Mouse (Mus musculus) midbrain, embryonic 13.5 days (tissue): ENCODE results near the gene Dpp6. TPM values are rescaled to one million over a fixed set of nuclear protein-coding genes. Genes with fewer than 3 reads are reported as not detected.

Experiments used
- ATAC-seq: fragments of 200-750 bp; cut with Nextera tagmentation; 2 replicates; pipeline ENCODE4 v1.8.0; 2017; ENCODE audit warnings: mild to moderate bottlenecking, moderate TSS enrichment, moderate library complexity
- H3K27ac ChIP-seq: fragments of 300-500 bp; sonication (generic); 2 replicates; pipeline ENCODE4 v1.5.1; 2015; ENCODE audit warnings: inconsistent platforms, mild to moderate bottlenecking, moderate library complexity
- H3K27me3 ChIP-seq: fragments of 300-500 bp; sonication (generic); 2 replicates; pipeline ENCODE4 v1.6.1; 2015; ENCODE audit warnings: mild to moderate bottlenecking, inconsistent platforms
- H3K36me3 ChIP-seq: fragments of 300-500 bp; sonication (generic); 2 replicates; pipeline ENCODE4 v1.6.1; 2015; ENCODE audit warnings: mild to moderate bottlenecking, inconsistent platforms
- H3K4me1 ChIP-seq: fragments of 300-500 bp; sonication (generic); replicated peaks from 2 replicates; pipeline ENCODE4 v1.6.1; 2015; ENCODE audit warnings: inconsistent platforms
- H3K4me2 ChIP-seq: fragments of 300-500 bp; sonication (generic); replicated peaks from 2 replicates; pipeline ENCODE4 v1.6.1; 2015; ENCODE audit warnings: moderate library complexity, mild to moderate bottlenecking, inconsistent platforms
- H3K4me3 ChIP-seq: fragments of 300-500 bp; sonication (generic); replicated peaks from 2 replicates; pipeline ENCODE4 v1.5.1; 2015; ENCODE audit warnings: mild to moderate bottlenecking, inconsistent platforms
- H3K9ac ChIP-seq: fragments of 300-500 bp; sonication (generic); replicated peaks from 2 replicates; pipeline ENCODE4 v1.6.1; 2015; ENCODE audit warnings: mild to moderate bottlenecking, inconsistent platforms
- H3K9me3 ChIP-seq: fragments of 300-500 bp; sonication (generic); 2 replicates; pipeline ENCODE4 v1.6.1; 2016; ENCODE audit warnings: mild to moderate bottlenecking, inconsistent platforms
- WGBS: fragments of 180-500 bp; shearing (Covaris S2); methylation state at CpG from one replicate; pipeline ENCODE4 v1.1.7; 2015; 5-methylcytosine and 5-hydroxymethylcytosine counted together
- polyA plus RNA-seq: library from polyadenylated mRNA; unstranded; fragments of >200 nt; fragmentation: Nextera tagmentation; extraction: Ambion mirVana; gene quantifications from 2 replicates; pipeline ENCODE4 v1.2.1, GENCODE M21; 2015

The Dpp6 gene
- polyA plus RNA-seq, 1 experiment from 2014 or later: 46.4 TPM

DNA sequence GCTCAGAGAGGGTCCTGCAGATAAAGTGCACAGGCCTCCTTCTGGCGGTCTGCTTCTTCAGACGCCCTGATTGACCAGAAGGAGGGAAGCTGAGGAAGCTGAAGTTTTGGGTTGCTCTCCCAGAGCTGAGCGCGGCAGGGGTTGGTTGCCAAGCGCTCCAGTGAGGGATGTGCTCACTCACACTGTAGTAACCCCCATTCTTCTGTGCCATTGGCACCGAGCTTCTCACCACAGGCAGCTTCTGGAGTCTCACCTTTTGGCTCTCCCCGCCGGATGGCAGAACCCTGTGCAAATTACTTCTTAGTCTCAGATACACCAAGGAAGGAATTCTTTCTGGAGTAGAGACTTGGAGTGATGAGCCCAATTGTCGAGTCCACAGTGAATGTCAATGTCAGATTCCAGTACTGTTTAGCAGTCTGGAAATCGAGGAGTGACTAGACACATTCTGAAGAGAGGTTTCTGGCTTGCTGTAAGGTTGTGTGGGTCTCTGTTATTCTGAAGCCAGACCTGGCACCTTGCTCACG is 344.2 kb downstream of the Dpp6 start:
- WGBS: 68% methylated on average over 11 of the region's 11 CpGs
- no peak overlapping the region for H3K4me2 ChIP-seq

DNA sequence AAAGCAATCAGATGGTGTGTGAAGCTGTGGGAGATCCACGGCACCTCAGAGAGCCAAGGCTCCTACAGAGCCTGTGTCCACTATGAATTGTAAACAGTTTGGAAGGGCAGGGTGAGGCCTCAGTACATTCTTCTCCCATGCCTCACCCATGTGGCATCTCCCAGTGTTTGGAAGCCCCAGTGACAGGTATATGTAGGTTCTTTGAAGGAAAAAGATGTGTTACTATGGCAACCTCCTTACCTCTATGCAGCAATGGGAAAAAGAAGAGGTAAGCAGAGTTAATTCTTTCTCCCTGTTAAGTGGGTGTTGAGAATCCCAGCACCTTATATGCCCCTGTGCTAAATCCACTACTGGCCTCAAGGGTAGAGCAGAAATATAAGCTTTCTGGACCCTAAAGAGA is 351.5 kb downstream of the Dpp6 start:
- WGBS: 86% methylated on average over 1 of the region's 1 CpGs
- H3K36me3 ChIP-seq: no peaks in the 10 kb centered on the region
- H3K27ac ChIP-seq: no peak overlapping the region
- no peak overlapping the region for H3K9ac ChIP-seq
- H3K4me2 ChIP-seq: no peak overlapping the region
- H3K27me3 ChIP-seq: no peaks in the 10 kb centered on the region
- ATAC-seq: no peak
- no peaks in the 10 kb centered on the region for H3K9me3 ChIP-seq
- H3K4me1 ChIP-seq: no peaks in the 10 kb centered on the region; the same call in 1 of the 2 replicates
- H3K4me3 ChIP-seq: no peak overlapping the region

More for the DNA sequence above, 344.2 kb downstream of the Dpp6 start:
- no peak overlapping the region for H3K4me3 ChIP-seq
- no peak for ATAC-seq
- no peaks in the 10 kb centered on the region for H3K36me3 ChIP-seq
- H3K27ac ChIP-seq: no peak overlapping the region
- no peak overlapping the region for H3K9ac ChIP-seq
- no peaks in the 10 kb centered on the region for H3K27me3 ChIP-seq
- no peaks in the 10 kb centered on the region for H3K9me3 ChIP-seq
- peaks cover 13% of the 10 kb centered on the region for H3K4me1 ChIP-seq

DNA sequence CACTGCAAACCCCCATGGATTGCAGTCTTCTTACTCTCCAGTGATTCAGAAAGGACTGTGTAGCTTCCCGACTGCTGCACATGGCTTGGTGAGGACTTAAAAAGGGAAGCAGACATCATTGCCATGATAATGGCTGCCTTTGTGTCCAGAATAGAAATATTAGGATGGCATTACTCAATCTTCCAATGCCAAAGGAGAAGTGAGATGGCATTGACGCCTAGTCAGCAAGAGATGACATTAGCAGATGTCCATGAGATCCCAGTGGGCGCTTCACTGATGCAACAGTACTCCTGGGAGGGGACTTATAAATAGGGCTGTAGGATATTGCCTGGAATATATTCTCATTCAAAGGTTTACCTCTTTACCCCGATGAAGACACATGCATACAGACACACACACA is 368.0 kb downstream of the Dpp6 start:
- no peaks in the 10 kb centered on the region for H3K27me3 ChIP-seq
- H3K36me3 ChIP-seq: no peaks in the 10 kb centered on the region
- ATAC-seq: no peak
- H3K9ac ChIP-seq: no peak overlapping the region
- 84% methylated on average over 4 of the region's 4 CpGs for WGBS
- no peak overlapping the region for H3K27ac ChIP-seq
- H3K9me3 ChIP-seq: no peaks in the 10 kb centered on the region
- no peak overlapping the region for H3K4me3 ChIP-seq
- no peaks in the 10 kb centered on the region for H3K4me1 ChIP-seq
- no peak overlapping the region for H3K4me2 ChIP-seq

DNA sequence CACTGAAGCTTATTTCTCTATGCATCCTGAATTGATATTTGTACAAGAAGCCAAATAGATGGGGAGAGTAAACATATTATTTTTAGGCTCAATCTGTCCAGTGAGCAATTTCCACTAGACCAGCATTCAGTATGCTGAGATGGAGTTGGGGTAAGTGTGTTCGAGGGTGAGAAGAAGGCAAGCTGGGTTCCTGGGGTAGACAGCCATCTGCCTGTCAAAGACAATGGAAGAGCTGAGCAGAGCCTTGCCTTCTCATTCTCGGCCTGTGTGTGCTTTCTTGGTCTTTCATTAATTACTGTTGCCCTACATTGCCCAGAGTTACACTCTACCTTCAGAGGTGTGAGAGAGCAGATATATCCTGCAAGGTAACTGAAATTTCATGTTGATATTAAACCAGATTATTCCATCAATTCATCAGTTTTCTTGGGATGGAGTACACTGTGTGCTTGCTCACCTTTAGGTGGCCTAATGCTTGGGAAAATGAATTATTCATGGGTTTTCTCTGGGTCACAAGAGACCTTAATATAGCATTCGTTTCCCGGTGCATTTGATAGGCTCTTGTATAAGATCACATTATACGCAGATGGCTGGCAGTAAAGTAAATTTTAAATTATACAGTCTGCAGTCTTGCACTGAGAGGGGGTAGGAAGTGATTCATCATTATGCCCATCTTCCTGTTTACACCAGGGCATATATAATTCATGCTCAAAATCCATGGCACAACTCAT is 374.4 kb downstream of the Dpp6 start:
- Histone ChIP-seq H3K27ac (peak overlapping the region; percentile 47), H3K4me3 (no peak overlapping the region), H3K27me3 (no peaks in the 10 kb centered on the region), H3K4me1 (peaks cover 13% of the 10 kb centered on the region), H3K4me2 (no peak overlapping the region), H3K9ac (no peak overlapping the region), H3K9me3 (no peaks in the 10 kb centered on the region), H3K36me3 (no peaks in the 10 kb centered on the region)
- peak; percentile 81 for ATAC-seq
- 54% methylated on average over 5 of the region's 5 CpGs for WGBS

DNA sequence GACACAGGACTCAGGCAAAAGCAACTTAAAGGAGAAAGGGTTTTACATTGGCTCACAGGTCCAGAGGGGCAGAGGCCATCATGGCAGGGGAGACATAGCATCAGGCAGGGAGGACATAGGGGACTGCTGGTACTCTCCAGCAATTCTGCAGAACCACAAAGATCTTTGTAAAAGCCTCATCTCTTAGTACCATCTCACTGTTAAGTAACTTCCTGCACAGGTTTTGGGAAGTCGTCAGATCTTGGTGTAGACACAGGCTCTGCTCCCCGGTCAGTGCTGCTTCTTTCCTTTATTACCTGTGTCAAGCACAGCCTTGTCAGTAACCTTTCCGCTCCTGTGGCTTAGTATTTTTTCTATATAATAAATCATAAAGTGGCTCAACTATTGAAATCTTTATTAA is 377.2 kb downstream of the Dpp6 start:
- H3K4me2 ChIP-seq: no peak overlapping the region
- ATAC-seq: no peak

DNA sequence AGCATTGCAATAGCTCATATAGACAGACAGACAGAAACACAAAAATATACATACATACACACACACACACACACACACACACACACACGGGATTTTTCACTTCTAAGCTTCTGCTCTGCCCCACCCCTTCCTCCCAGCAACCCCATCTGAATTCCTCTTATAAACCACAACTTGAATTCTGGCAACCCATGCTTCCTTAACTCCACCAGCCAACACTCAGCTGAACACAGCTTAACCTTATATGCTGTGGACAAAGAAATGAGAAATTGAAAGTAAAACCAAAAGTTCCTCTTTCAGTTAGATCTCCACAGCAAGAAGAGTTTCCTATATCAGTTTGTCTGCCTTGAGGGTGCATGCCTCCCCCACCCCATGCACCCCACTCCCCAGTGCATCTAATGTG is 378.0 kb downstream of the Dpp6 start:
- Histone ChIP-seq H3K9me3 (no peaks in the 10 kb centered on the region), H3K4me3 (no peak overlapping the region), H3K9ac (no peak overlapping the region), H3K4me1 (peaks cover 13% of the 10 kb centered on the region), H3K27me3 (no peaks in the 10 kb centered on the region), H3K4me2 (no peak overlapping the region), H3K36me3 (no peaks in the 10 kb centered on the region), H3K27ac (no peak overlapping the region)
- ATAC-seq: no peak
- 61% methylated on average over 1 of the region's 1 CpGs for WGBS

More for the DNA sequence above, 377.2 kb downstream of the Dpp6 start:
- Histone ChIP-seq H3K9ac (no peak overlapping the region), H3K4me3 (no peak overlapping the region), H3K36me3 (no peaks in the 10 kb centered on the region), H3K9me3 (no peaks in the 10 kb centered on the region), H3K27ac (no peak overlapping the region), H3K4me1 (peaks cover 13% of the 10 kb centered on the region), H3K27me3 (no peaks in the 10 kb centered on the region)
- WGBS: 88% methylated on average over 3 of the region's 3 CpGs

DNA sequence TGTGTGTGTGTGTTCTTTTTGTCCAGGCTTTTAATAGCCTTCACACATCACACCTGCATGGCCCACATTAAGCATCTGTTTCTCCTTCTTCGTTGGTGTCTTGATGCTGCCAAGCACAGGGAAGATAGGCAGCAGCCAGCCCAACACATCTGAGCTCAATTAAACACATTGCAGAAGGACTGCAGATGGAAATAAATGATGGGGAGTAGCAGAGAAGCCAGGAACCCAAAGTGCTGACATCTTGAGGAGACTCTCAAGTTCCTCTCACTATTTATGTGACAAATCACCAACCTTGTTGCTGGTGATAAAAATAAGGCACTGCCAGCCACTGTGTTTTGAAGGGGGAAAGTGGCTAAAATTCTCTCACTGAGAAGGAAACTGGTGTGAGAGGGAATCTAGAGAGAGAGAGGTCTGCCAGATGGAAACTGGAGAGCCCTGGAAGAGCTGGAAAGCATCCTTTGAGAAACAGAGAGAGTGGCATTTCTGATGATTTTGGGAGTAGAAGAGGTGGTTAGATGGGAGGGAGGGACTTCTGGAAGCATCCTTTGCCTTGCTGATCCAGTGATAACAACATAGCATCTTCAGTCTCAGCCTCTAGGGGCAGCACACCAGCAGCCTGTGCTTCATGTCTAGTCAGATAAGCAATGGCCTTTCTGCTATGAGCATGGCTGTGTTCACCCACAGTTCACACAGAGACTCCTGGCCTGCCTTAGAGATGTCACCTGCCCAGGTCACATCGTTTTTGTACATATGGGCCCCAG is 383.8 kb downstream of the Dpp6 start:
- Histone ChIP-seq H3K9me3 (no peaks in the 10 kb centered on the region), H3K27me3 (no peaks in the 10 kb centered on the region), H3K36me3 (no peaks in the 10 kb centered on the region), H3K9ac (no peak overlapping the region), H3K4me3 (no peak overlapping the region), H3K27ac (no peak overlapping the region), H3K4me1 (no peaks in the 10 kb centered on the region), H3K4me2 (no peak overlapping the region)
- ATAC-seq: no peak
- 70% methylated on average over 2 of the region's 2 CpGs for WGBS

DNA sequence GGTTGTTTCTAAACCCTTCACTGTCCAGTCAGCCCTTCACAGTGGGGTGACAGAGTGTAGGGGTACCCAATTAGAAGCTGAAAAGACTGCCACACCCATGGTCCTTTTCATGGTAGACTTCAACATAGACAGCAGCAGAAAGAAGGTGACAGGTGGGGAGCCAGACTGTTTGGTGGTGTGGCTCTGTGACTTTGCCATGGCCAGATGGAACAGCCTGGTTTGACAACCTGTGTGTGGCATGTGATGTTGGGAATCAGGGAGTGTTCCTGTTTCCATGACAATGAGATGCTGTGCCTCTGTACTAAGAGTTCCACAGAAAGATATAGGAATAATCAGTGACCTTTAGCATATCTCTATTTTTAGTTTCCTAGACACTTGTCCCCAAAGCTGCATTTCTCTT is 386.1 kb downstream of the Dpp6 start:
- H3K9me3 ChIP-seq: no peaks in the 10 kb centered on the region
- H3K27me3 ChIP-seq: no peaks in the 10 kb centered on the region
- H3K27ac ChIP-seq: no peak overlapping the region
- no peak for ATAC-seq
- H3K4me2 ChIP-seq: no peak overlapping the region
- no peaks in the 10 kb centered on the region for H3K36me3 ChIP-seq
- no peak overlapping the region for H3K4me3 ChIP-seq
- no peaks in the 10 kb centered on the region for H3K4me1 ChIP-seq
- no peak overlapping the region for H3K9ac ChIP-seq

DNA sequence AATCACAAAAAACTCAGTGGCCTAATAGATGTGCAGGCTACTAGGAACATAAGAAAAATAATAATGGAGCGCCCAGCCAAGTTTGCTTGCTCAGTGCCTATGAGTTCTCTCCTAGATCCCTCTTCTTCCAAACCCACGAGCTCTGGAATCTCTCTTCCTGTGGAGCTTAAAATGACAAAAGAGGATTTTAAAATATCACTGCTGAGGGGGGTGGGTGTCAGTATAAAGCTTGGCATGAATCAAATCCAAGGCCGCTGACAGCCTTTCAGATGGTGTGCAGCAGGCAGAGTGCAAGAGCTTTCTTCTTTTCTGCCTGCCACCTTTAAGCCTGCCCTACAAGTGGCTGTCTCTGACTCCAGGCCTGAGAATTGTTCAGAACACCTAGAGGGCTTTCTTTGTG is 387.7 kb downstream of the Dpp6 start:
- Histone ChIP-seq H3K36me3 (no peaks in the 10 kb centered on the region), H3K27ac (no peak overlapping the region), H3K27me3 (no peaks in the 10 kb centered on the region), H3K4me1 (no peaks in the 10 kb centered on the region), H3K4me3 (no peak overlapping the region), H3K4me2 (no peak overlapping the region), H3K9me3 (no peaks in the 10 kb centered on the region), H3K9ac (no peak overlapping the region)
- ATAC-seq: no peak
- 59% methylated on average over 3 of the region's 3 CpGs for WGBS

DNA sequence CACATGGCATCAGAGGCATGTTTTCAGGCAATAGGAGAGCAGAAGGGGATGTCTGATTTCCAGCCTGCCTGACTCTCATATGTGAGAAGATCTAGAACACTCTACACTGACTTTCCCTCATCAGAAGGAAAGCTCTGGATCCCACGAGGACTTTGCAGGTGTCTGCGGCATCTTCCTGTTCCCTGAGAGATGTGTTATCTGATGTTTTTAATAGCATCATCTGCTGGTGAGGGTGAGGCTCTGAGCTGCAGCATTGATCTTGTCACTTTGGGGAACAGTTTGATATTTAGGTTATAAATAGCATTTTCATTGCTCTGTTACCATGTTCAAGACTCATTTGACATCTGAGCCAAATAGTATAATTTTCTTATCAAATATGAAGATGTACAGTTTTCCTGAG is 388.8 kb downstream of the Dpp6 start:
- H3K36me3 ChIP-seq: no peaks in the 10 kb centered on the region
- H3K9me3 ChIP-seq: no peaks in the 10 kb centered on the region
- no peak overlapping the region for H3K9ac ChIP-seq
- no peak for ATAC-seq
- 89% methylated on average over 2 of the region's 2 CpGs for WGBS
- H3K4me1 ChIP-seq: no peaks in the 10 kb centered on the region
- no peaks in the 10 kb centered on the region for H3K27me3 ChIP-seq
- H3K27ac ChIP-seq: no peak overlapping the region
- H3K4me3 ChIP-seq: no peak overlapping the region
- no peak overlapping the region for H3K4me2 ChIP-seq

DNA sequence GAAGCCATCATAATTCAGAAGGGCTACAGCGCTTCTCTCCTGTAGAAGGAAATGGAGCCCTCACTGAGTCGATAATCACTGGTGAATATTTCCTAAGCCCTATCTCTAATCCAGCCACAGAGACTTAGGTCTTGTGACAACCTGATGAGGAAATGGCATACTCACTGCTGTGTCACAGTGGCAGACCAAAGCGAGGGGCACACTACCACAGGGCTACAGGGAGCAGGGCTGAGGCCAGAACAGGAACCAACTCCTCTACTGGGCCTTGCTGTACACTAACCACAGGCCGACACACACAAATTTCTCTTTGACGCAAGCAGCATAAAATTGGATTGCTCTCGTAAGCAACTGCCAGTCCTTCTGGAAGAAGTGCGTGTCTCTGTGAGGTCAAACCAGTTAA is 389.2 kb downstream of the Dpp6 start:
- no peak overlapping the region for H3K27ac ChIP-seq
- H3K9ac ChIP-seq: no peak overlapping the region
- H3K4me3 ChIP-seq: no peak overlapping the region
- H3K36me3 ChIP-seq: no peaks in the 10 kb centered on the region
- H3K9me3 ChIP-seq: no peaks in the 10 kb centered on the region
- no peaks in the 10 kb centered on the region for H3K4me1 ChIP-seq
- 90% methylated on average over 7 of the region's 7 CpGs for WGBS
- no peaks in the 10 kb centered on the region for H3K27me3 ChIP-seq
- no peak overlapping the region for H3K4me2 ChIP-seq
- no peak for ATAC-seq

DNA sequence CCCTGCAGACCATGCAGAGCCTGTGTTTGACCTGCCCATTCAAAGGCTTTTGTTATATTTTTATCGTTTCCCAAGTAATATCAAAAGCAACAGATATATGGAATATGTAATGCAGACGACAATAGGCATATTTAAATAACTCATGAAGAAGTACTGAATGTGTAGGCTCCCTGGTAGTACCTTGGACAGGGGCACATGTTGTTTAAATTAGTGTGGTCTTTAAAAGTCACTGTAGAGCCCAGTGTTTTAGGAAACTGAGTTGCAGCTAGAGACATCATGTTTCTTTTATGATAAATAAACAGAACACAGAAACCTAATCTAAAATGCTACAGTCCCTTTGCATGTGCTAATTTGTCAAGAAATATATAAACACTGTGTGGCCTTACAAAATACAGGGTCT is 403.1 kb downstream of the Dpp6 start:
- no peak overlapping the region for H3K4me2 ChIP-seq
- no peaks in the 10 kb centered on the region for H3K9me3 ChIP-seq
- no peak overlapping the region for H3K9ac ChIP-seq
- ATAC-seq: no peak
- H3K36me3 ChIP-seq: no peaks in the 10 kb centered on the region
- H3K27ac ChIP-seq: no peak overlapping the region
- H3K4me1 ChIP-seq: no peaks in the 10 kb centered on the region
- H3K4me3 ChIP-seq: no peak overlapping the region
- 85% methylated on average over 2 of the region's 2 CpGs for WGBS
- H3K27me3 ChIP-seq: no peaks in the 10 kb centered on the region
